Mouse (Mus musculus): Measurements from ENCODE around the gene Acad11. TPM values are rescaled to one million over a fixed set of nuclear protein-coding genes. Genes with fewer than 3 reads are reported as not detected.

Gene Acad11
- polyA plus RNA-seq, 1 experiment from 2014 or later = 9.4 TPM

DNA sequence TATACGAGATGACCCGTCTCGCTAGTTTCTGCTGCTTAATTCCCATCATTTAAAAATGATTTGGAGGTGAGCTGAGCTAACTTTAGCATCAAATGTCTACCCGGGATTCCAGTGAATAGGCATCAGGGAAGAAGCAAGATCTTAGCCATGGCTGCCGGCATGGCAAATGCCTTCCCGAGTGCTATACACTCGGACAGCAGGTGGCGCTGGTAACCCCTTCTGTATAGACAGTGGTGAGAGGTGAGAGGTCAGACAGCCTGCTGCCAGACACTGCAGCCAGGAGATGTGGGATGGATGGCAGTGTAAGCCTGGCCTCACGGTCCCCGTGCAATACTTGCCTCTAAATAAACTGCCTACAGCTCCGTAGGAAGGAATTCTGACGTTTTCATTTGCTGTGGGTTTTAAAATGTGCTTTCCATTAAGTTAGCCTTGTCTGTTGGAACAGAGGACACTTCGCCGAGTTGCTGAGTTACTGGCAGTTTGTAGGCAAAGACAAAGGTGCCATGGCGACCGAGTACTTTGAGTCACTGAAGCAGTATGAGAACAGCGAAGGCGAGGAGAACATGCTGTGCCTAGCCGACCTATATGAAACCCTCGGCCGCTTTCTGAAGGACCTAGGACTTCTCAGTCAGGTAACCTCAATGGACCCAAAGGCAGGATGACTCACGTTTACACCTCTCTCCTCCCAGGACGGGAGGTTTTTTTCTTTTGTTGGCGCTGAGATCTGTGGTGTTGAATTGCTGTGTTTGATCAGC lies 27.7 kb upstream of the Acad11 start:
- H3K36me3 ChIP-seq (ENCODE audit: insufficient read depth) = peaks cover 40% of the 10 kb centered on the region
- ATAC-seq (ENCODE audit: insufficient read depth) = peak; percentile 49; the same call in 1 of the 2 replicates

DNA sequence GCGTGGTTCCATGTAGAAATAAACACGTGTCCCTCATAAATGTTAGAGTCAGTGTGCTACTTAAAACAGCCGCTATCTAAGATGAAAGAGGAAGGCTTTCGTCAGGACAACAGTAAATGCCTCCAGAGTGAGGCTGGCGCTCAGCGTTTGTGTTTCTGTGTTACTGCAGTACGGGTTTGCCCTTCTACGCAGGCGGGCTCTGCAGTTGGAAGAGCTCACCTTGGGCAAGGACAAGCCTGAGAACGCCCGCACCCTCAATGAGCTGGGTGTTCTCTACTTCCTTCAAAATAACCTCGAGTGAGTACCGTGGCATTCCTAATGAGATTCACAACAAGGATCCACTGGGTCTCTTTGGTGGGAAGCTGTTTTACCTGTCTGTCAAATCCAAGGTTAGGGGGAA lies 24.9 kb upstream of the Acad11 start:
- H3K4me2 ChIP-seq = no peak overlapping the region
- 84% methylated on average over 13 of the region's 13 CpGs for WGBS
- no peak overlapping the region for H3K27ac ChIP-seq (ENCODE audit: low read depth)
- H3K9me3 ChIP-seq (ENCODE audit: low read depth, low read length) = no peaks in the 10 kb centered on the region
- ATAC-seq (ENCODE audit: insufficient read depth) = no peak
- H3K36me3 ChIP-seq (ENCODE audit: insufficient read depth) = peaks cover 29% of the 10 kb centered on the region
- no peak overlapping the region for H3K4me3 ChIP-seq (ENCODE audit: low read depth, low read length)
- no peak for TF ChIP-seq CTCF (IDR thresholded peaks at IDR 0.05; ENCODE audit: low read depth)
- H3K9ac ChIP-seq = no peak overlapping the region
- no peaks in the 10 kb centered on the region for H3K27me3 ChIP-seq (ENCODE audit: insufficient read depth, low read length)
- no peak for DNase-seq
- H3K4me1 ChIP-seq (ENCODE audit: insufficient read depth) = no peaks in the 10 kb centered on the region

More for the DNA sequence above, 27.7 kb upstream of the Acad11 start:
- DNase-seq = peak; percentile 83
- Histone ChIP-seq H3K4me1 (ENCODE audit: insufficient read depth) (no peaks in the 10 kb centered on the region), H3K9me3 (ENCODE audit: low read depth, low read length) (no peaks in the 10 kb centered on the region), H3K9ac (no peak overlapping the region), H3K27ac (ENCODE audit: low read depth) (no peak overlapping the region), H3K27me3 (ENCODE audit: insufficient read depth, low read length) (no peaks in the 10 kb centered on the region), H3K4me2 (no peak overlapping the region), H3K4me3 (ENCODE audit: low read depth, low read length) (no peak overlapping the region)
- 45% methylated on average over 24 of the region's 24 CpGs for WGBS
- TF ChIP-seq CTCF (IDR thresholded peaks at IDR 0.05; ENCODE audit: low read depth) = peak; percentile 80

- no peak overlapping the region for H3K9ac ChIP-seq
- WGBS = 91% methylated on average over 21 of the region's 21 CpGs
- TF ChIP-seq CTCF (IDR thresholded peaks at IDR 0.05; ENCODE audit: low read depth) = no peak
Measured at GRCm38 (mm10) chr9:104039031-104039695, 24.0 kb upstream of the Acad11 start.

DNA sequence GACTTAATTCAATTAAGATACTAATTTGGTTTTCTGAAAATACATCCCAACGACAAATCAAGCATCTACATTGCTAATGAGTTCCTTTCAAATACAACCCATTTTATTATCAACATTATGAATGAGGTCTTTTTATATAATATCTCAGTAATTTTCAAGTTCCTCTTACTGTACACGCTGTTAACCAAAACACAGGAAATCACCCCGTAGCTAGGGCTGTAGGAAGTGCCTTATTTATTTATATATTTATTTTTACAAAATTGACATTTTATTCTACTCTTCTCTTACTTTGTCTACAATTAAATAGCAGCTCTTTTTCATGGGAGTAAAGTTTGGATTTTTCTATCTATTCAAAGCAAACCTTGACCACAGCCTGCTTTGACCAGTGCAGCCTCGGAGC lies 23.4 kb upstream of the Acad11 start:
- no peaks in the 10 kb centered on the region for H3K4me1 ChIP-seq (ENCODE audit: insufficient read depth)
- H3K27me3 ChIP-seq (ENCODE audit: insufficient read depth, low read length) = no peaks in the 10 kb centered on the region
- peaks cover 30% of the 10 kb centered on the region for H3K36me3 ChIP-seq (ENCODE audit: insufficient read depth)
- H3K4me3 ChIP-seq (ENCODE audit: low read depth, low read length) = no peak overlapping the region
- no peak for TF ChIP-seq CTCF (IDR thresholded peaks at IDR 0.05; ENCODE audit: low read depth)
- 67% methylated on average over 4 of the region's 4 CpGs for WGBS
- H3K9ac ChIP-seq = no peak overlapping the region
- no peak overlapping the region for H3K27ac ChIP-seq (ENCODE audit: low read depth)
- H3K4me2 ChIP-seq = no peak overlapping the region
- H3K9me3 ChIP-seq (ENCODE audit: low read depth, low read length) = no peaks in the 10 kb centered on the region
- ATAC-seq (ENCODE audit: insufficient read depth) (no peak), DNase-seq (no peak)

More at GRCm38 (mm10) chr9:104039031-104039695, 24.0 kb upstream of the Acad11 start:
- ATAC-seq (ENCODE audit: insufficient read depth) (no peak), DNase-seq (no peak)
- Histone ChIP-seq H3K27me3 (ENCODE audit: insufficient read depth, low read length) (no peaks in the 10 kb centered on the region), H3K4me2 (no peak overlapping the region), H3K27ac (ENCODE audit: low read depth) (no peak overlapping the region), H3K9me3 (ENCODE audit: low read depth, low read length) (no peaks in the 10 kb centered on the region), H3K4me3 (ENCODE audit: low read depth, low read length) (no peak overlapping the region), H3K4me1 (ENCODE audit: insufficient read depth) (no peaks in the 10 kb centered on the region), H3K36me3 (ENCODE audit: insufficient read depth) (peaks cover 27% of the 10 kb centered on the region)

GRCm38 (mm10) chr9:104040362-104040761 lies 22.8 kb upstream of the Acad11 start, which contains the start of gene Gm28305:
TSS of gene Gm28305 (plus strand) at chr9:104040662.
- DNase-seq (no peak), ATAC-seq (ENCODE audit: insufficient read depth) (no peak)
- no peak within 1 kb of the TSS for H3K27ac ChIP-seq (ENCODE audit: low read depth)
- H3K4me1 ChIP-seq (ENCODE audit: insufficient read depth) = no peaks in the 10 kb centered on the region
- no peaks in the 10 kb centered on the region for H3K27me3 ChIP-seq (ENCODE audit: insufficient read depth, low read length)
- WGBS = 58% methylated on average over 2 of the region's 2 CpGs
- no peak within 1 kb of the TSS for H3K9ac ChIP-seq
- no peak within 1 kb of the TSS for H3K4me3 ChIP-seq (ENCODE audit: low read depth, low read length)
- H3K36me3 ChIP-seq (ENCODE audit: insufficient read depth) = peaks cover 34% of the 10 kb centered on the region
- H3K9me3 ChIP-seq (ENCODE audit: low read depth, low read length) = no peaks in the 10 kb centered on the region
- no peak for TF ChIP-seq CTCF (IDR thresholded peaks at IDR 0.05; ENCODE audit: low read depth)
- H3K4me2 ChIP-seq = no peak within 1 kb of the TSS

GRCm38 (mm10) chr9:104043676-104044075 lies 19.5 kb upstream of the Acad11 start:
- 78% methylated on average over 4 of the region's 4 CpGs for WGBS
- Histone ChIP-seq H3K4me1 (ENCODE audit: insufficient read depth) (no peaks in the 10 kb centered on the region), H3K27ac (ENCODE audit: low read depth) (no peak overlapping the region), H3K4me2 (no peak overlapping the region), H3K9ac (no peak overlapping the region), H3K27me3 (ENCODE audit: insufficient read depth, low read length) (no peaks in the 10 kb centered on the region), H3K4me3 (ENCODE audit: low read depth, low read length) (no peak overlapping the region), H3K36me3 (ENCODE audit: insufficient read depth) (peaks cover 41% of the 10 kb centered on the region), H3K9me3 (ENCODE audit: low read depth, low read length) (no peaks in the 10 kb centered on the region)
- no peak for TF ChIP-seq CTCF (IDR thresholded peaks at IDR 0.05; ENCODE audit: low read depth)
- no peak for ATAC-seq (ENCODE audit: insufficient read depth)
- no peak for DNase-seq

DNA sequence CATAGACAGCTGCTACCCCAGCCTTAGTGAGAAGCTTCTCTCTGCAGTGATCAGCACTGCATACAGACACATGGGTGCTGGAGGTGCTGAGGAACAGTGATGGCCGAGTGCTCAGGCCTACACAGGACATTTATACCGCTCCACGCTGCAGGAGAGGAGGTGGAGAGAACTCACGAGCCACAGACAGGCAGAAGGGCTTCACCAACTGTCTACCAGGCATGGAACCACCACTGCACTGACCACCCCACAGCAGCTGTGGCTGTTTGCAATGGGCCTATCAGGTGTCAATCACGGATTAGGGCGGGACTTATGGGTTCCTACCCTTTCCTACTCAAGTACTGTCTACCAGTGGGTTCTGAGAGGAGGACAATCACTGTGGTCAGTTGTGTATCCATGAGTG lies 12.1 kb upstream of the Acad11 start:
- peaks cover 85% of the 10 kb centered on the region for H3K36me3 ChIP-seq (ENCODE audit: insufficient read depth)
- no peaks in the 10 kb centered on the region for H3K27me3 ChIP-seq (ENCODE audit: insufficient read depth, low read length)
- H3K27ac ChIP-seq (ENCODE audit: low read depth) = no peak overlapping the region
- WGBS = 92% methylated on average over 6 of the region's 6 CpGs
- DNase-seq = no peak
- H3K9ac ChIP-seq = no peak overlapping the region
- no peak for TF ChIP-seq CTCF (IDR thresholded peaks at IDR 0.05; ENCODE audit: low read depth)
- no peak overlapping the region for H3K4me3 ChIP-seq (ENCODE audit: low read depth, low read length)
- H3K4me1 ChIP-seq (ENCODE audit: insufficient read depth) = no peaks in the 10 kb centered on the region
- no peak overlapping the region for H3K4me2 ChIP-seq
- no peak for ATAC-seq (ENCODE audit: insufficient read depth)
- no peaks in the 10 kb centered on the region for H3K9me3 ChIP-seq (ENCODE audit: low read depth, low read length)

Data from lung, embryonic 14.5 days (tissue).